Mouse (Mus musculus) CD4-positive helper T cell, adult 2 months (primary cell): ENCODE data around the gene Fgf22.
"Not testable (repeated sequence)": the region's sequence is repeated elsewhere in the genome, so short reads cannot be mapped to it uniquely, and the experiment has no call there.

Source experiments
- DNase-seq: peaks from one replicate; pipeline ENCODE4 v3.0.0-alpha.2; 2012; ENCODE audit warnings: low read depth, missing footprints, low spot score

Gene Fgf22

DNA sequence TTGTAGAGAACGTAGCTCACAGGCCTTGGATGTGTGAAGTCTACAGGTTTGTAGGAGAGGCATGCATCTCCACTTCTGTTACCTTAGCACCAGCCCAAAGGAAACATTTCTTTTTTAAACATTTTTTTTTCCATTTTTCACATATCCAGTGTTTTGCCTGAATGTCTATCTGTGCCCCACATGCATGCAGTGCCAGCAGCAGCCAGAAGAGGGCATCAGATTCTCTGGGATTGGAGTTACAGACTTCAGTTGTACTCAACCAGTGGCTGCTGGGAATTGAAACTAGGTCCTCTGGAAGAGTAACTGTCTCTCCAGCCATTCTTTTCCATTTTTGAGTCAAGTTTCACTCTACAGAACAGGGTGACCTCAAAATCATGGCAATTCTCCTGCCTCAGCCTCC is 22.4 kb upstream of the Fgf22 start:
- no peak for DNase-seq

DNA sequence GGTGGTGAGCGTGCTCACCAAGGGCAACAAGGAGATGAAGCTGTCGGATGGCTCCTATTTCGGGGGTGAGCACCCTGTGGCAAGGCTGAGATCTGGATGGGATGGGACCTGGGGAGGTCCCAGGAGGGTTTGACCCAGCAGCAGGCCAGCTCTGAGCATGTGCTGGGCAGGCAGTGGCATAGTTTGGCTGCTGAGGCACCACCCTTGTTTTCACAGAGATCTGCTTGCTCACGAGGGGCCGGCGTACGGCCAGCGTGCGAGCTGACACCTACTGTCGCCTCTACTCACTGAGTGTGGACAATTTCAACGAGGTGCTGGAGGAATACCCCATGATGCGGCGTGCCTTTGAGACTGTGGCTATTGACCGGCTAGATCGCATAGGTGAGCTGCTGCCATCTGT is 21.0 kb upstream of the Fgf22 start:
- no peak for DNase-seq

DNA sequence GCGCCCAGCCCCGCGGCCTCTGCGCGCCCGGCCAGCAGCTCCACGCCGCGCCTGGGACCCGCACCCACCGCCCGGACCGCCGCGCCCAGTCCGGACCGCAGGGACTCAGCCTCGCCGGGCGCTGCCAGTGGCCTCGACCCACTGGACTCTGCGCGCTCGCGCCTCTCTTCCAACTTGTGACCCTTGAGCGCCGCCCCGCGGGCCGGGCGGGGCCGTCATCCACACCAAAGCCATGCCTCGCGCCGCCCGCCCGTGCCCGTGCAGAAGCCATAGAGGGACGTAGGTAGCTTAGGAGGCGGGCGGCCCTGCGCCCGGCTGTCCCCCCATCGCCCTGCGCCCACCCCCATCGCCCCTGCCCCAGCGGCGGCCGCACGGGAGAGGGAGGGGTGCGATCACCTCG is 19.5 kb upstream of the Fgf22 start:
- DNase-seq = no peak

DNA sequence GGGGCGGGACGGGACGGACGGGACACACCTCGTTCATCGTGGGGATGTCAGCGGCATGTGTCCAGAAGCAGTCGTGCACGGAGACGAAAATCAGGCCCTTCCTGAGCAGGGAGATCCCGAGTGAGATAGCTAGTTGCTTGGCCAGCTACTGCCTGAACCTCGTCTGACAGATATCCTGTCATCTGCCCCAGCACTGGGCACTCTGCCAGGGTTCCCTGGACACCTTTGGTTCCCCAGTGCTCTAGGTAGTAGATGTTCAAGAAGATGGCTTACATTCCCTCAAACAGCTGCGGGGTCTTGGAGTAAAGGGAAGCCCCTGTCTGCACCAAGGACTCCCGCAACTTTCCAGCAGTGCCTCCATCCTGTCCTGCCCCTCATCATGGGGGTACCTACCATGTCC is 18.2 kb upstream of the Fgf22 start:
- no peak for DNase-seq

DNA sequence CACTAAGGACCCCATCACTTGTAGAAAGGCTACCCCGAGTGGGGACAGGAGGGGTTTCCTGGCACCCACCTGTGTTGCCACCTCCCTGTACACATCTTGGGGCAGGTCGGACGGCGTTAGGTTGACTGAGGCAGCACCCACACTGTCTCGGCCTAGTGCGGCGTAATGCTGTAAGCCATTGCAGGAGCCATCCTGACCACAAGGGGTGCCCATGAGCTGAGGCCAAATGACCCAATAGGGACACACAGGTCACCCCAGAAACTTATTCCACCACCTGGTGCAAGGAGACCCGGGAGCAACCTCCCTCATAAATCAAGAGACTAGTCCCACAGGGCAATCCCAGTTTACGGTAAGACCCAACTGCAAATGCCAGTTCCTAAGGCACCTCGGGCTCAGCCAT is 16.6 kb upstream of the Fgf22 start:
- no peak for DNase-seq

DNA sequence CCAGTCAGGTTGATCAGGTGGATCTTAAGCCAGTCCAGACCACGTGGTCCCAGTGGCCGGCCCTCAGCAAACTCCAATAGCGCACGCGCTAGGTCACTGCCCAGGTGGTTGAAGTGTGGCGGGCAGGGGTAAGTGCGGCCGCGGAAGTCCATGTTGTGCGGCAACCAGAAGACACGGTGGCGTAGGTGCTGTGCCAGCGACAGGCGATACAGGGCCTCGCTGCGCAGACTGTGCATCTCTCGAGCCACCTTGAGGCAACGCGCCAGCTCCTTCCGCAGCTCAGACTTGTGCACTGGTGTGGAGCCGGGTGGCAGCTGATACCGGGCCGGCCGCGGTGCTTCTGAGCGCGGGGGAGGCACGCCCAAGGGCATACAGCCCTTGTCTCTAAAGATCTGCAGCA is 15.6 kb upstream of the Fgf22 start:
- no peak for DNase-seq

DNA sequence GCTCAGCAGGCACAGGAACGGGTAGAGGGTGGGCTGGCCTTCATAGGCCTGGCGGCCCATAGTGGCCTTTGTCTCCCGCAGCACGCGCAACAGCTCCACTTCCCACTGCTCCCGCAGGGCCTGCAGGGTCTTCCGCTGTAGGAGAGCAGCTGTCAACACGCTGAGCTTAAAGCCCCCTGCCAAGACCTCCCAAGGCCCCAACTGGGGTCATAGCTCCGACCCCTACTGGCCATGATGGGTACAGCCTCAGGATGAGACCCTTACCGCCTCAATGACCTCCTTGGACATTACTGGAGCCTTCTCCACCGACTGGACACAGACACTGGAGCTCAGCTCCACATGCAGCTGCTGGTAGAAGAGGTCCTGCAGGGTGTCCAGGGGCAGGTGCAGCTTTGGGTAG is 14.0 kb upstream of the Fgf22 start:
- no peak for DNase-seq

DNA sequence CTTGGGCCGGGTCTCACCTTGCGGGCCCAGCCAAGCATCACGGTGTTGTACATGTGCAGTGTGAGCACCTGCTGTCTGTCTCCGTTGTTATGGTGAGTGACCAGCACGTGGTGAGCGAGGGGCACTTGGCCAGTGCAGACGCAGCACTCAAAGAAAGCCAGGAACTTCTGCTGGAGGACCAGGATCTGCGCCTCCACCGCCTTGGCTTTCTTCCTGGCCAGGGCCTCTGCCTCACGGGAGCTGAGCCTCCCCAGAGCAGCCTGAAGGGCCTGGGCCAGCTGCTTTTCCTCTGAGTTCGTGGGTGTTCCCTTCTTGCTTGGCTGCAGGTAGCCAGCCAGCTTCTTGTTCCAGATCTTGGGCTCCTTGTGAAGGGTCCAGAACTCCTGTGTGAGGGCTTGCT is 11.7 kb upstream of the Fgf22 start:
- DNase-seq = no peak

DNA sequence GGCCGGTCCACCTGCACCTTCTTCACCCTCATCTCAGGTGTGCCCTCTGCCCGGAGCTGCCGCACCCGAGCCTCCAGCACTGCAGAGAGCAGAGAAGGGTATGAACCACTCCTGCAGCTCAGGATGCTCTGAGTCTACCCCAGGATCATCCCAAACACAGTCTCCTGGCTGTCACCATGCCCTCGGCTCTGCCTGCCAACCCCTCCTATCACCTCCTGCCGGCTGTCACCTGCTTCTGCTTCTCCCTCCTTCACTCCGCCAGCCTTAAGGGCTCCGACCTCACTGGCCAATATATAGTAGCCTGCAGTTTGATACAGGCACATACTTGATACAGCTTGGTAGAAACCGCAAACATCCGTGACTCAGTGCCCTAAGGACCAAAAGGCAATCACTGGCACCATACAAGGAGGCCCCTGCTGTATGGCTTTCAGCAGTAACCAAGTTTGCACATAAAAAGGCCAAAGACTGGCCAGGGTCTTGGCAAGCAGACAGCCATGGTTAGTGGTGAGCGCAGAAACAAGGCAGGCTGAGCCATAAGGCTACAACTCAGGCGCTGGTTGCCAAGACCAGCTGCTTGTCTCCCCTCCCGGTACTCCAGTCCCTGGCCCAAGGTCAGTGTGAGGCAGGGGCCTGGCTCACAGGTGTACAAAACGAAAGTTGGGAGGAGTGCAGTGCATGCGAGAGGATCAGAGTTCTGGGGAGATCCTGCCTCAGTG is 11.1 kb upstream of the Fgf22 start:
- no peak for DNase-seq

DNA sequence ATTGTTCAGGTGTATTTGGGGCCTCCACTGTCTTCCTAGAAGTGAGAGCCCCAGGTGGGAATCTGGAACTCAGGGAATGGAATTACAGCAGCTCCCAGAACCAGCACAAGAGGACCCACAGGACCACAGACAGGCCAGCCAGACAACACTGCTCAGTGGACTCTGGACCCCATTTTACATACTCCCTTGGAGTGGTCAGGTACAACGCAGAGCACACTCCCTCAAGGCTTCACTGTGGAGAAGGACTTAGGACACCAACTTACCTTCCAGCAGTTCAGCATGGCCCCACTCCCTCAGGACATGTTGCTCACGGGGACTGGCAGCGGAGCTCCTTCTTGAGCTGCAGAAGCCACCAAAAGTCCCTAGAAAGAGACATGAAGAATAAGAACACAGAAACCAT is 9.5 kb upstream of the Fgf22 start:
- no peak for DNase-seq

DNA sequence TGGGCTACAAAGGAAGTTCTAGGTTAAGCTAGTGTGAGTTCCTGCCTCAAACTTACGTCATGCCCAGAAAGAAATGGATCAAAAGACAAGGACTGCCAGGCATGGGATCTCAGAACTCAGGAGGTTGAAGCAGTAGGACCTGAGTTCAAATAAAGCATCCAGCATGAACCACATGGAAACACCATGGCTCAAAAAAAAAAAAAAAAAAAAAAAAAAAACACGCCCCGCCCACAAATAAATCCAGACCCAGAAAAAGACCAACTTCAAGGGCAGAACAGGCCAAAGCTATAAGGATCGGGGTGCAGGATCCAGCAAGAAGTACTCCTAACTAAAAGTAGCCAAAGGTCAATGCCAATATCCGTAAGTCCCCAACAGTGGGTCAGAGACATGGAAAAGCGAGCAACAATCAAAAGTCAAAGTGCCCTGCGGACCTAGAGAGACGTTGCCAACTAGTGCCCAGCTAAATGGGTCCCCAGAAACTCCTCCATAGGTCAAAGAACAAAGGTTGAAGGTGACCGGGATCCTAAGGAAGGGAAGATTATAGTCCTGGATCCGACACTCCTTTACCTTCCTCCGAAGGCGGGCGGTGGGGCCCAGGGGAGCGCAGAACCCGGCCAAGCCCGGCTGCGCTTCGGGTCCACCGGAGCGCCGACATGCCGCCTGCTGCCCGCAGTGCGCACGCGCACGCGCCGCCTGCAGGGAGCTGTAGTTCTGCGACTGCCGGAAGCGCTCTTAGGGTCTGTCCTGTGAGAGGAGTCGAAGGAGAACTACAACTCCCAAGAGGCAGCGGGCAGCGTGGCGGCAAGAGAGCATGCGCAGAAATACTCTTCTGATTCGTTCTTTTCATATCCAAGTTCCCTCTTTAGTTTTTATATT is 8.7 kb upstream of the Fgf22 start, which contains the start of gene Polrmt:
TSS of gene Polrmt (minus strand) at position 684 of the 876 bp plus-strand sequence.
- peak; percentile 98 for DNase-seq

DNA sequence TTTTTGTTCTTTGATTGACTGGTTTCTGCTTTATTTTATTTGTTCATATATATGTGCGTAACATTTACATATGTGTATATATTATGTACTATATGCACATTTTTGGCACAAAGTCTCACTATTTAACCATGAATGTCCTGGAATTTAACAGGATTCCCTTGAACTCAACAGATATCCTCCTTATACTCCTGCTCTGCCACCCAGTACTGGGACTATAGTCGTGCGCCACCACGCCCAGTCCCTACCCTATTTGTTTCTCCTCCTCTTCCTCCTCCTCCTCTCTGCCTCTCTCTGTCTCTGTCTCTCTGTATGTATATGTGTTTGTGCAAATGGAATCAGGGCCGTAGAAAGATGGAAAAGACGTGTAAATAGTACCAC is 8.1 kb upstream of the Fgf22 start:
- DNase-seq = no peak

DNA sequence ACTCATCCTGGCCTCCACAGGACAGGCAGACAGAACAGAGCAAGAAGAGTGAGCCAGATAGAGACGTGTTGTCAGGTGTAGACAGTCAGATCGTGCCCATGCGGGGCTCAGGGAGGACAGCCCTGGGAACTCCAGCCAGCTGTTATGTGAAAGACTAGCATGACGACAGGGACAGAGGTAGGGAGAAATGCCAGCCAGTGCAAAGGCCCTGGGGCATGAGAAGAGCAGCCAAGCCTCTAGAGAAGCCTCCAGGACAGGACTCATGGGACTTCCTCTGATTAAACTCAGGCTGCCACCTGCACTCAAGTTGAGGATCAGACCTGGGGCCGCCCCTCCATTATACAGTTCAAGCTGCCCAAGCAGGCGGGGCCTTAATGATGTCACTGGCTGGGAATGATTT is 6.4 kb upstream of the Fgf22 start:
- no peak for DNase-seq

DNA sequence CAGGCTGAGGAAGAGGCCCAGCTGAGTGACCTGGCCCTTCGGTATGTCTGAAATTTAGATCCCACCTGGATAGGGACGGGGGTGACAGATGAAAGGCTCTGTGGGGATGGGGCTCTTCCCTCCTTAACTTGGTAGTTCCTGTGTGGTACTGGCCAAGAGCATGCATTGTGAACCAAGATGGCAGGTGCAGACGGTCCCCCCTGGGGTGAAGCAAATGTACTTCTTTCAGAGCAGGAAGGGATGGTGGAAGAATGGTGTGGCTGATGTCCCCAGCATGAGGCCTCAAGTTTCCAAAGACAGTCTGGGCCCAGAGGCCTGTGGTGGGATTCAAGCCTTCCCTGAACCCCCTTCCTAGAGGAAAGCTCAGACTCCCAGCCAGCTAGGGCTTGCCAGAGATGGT is 978 bp downstream of the Fgf22 start:
- no peak for DNase-seq

DNA sequence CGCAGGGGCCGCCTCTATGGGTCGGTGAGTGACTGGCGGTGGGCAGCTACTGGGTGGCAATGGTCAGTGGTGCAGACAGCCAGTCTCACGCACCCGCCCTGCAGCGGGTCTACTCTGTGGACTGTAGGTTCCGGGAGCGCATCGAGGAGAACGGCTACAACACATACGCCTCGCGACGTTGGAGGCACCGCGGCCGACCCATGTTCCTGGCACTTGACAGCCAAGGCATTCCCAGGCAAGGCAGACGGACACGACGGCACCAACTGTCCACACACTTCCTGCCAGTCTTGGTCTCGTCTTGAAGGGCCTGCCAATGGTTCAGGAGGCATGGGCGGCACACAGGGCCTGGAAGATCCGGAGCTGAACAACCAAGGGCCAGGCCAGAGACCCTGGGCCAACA is 1.8 kb downstream of the Fgf22 start:
- DNase-seq = no peak

DNA sequence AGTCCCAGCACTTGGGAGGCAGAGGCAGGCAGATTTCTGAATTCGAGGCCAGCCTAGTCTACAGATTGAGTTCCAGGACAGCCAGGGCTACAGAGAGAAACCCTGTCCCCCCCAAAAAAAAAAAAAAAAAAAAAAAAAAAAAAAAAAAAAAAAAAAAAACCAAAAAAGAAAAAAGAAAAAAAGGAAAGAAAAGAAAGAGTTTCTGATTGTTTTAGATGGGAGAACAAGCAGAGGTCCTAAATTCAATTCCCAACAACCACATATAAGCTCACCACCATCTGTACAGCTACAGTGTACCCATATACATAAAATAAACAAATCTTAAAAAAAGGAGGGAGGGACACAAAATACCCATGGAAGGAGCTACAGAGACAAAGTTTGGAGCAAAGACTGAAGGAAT is 4.8 kb downstream of the Fgf22 start:
- DNase-seq = not testable (repeated sequence)

DNA sequence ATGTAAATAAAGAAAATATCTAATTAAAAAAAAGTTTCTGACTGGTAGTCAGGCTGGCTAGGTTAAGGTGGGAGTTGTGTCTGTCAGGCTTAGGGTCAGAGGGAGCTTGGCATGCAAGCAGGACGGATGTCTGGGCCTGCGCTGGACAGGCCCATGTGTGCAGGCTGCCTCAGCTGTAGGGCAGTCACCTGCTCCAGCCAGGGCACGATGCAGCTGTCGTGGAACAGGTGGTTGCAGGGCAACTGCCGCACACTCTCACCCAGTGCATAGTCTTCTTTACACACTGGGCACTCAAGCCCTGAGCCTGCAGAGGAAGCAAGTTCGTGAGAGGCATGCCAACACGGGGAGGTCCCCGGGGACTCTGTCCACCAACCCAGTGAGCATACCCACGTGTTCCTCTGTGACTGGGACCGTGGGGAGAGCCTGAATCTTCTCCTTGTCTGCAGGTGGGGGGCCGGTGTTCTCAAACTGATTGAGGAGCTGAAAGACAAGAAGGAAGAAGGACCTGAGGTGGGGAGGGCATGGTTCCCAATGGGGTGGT is 5.8 kb downstream of the Fgf22 start:
- DNase-seq = no peak

DNA sequence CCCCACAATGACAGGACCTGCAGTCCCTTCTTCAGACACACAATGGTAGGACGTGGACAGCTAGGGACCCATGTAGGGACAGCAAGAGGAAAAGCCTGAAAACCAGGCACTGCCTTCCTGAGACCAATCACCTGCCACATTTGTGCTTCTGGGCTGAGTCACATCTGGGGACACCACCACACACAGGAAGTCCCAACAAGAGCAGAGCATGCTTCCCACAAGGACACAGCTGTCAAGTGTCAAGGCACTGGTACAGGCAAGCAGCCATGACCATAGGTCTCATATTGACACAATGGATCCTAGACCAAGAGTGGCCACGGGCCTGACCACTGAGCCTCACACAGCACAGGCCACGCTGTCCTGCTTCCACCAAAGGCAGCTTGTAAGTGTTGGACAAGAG is 8.0 kb downstream of the Fgf22 start:
- no peak for DNase-seq

DNA sequence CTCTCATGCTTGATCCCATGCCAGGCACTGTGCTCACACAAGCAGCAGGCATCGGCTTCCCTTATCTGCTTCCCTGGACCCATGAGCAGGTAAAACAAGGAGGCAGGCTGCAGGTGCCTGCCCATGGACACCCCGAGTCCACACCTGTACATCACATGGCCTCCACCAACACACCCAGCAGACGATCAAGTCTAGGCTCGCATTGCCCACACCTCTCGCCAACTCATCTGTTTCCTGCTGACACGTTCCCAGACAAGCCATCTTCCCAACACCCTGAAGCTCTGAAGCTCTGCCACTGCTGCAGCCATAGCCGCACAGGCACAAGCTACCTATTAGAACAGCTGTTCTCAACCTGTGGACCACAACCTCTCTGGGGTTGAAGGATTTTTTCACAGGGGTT is 9.4 kb downstream of the Fgf22 start:
- no peak for DNase-seq

DNA sequence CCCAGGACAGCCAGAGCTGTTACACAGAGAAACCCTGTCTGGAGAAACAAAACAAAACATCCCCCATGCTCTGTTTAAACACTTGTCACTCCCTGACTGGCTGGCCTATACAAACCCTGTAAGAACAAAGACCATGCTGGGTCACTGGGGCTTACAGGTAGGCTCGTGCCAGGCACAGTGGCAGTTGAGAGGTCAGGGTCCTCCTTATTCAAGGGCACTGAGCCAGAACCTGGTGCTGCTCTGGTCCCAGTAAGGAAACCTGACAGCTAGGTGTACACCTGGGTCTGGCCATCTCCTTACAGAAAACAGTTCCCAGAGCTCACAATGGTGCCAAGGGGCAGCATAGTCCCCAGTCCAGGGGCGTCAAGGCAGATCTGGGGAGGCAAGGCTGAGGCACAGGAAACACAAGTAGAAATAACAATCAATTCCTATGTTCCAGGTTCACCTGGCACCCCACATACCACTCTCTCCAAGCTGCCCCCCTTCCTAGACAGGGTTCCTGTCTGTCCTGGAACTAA is 10.4 kb downstream of the Fgf22 start:
- DNase-seq = no peak

DNA sequence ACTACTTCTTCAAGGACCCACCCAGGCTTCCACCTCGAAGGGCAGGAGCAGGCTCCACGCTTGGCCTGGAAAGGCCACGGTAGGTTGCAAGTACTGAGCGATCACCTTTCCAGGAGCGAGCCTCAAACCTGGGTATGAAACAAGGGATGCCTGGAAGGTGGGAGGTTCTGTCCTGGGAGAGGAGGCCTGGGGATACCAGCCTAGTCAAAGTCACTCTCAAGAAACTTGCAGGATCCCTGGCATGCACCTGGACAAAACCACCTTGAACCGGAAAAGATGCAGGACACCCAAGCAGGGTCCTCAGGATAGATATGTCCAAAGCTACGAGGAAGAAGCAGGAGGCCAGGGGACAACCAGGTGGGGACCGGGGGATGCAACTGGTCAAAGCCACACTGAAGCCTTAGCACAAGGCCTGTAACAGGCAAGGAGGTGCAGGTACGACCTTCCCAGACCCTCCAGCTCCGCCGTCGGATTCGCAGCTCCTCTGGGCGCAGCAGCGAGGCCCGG is 11.2 kb downstream of the Fgf22 start:
- no peak for DNase-seq

DNA sequence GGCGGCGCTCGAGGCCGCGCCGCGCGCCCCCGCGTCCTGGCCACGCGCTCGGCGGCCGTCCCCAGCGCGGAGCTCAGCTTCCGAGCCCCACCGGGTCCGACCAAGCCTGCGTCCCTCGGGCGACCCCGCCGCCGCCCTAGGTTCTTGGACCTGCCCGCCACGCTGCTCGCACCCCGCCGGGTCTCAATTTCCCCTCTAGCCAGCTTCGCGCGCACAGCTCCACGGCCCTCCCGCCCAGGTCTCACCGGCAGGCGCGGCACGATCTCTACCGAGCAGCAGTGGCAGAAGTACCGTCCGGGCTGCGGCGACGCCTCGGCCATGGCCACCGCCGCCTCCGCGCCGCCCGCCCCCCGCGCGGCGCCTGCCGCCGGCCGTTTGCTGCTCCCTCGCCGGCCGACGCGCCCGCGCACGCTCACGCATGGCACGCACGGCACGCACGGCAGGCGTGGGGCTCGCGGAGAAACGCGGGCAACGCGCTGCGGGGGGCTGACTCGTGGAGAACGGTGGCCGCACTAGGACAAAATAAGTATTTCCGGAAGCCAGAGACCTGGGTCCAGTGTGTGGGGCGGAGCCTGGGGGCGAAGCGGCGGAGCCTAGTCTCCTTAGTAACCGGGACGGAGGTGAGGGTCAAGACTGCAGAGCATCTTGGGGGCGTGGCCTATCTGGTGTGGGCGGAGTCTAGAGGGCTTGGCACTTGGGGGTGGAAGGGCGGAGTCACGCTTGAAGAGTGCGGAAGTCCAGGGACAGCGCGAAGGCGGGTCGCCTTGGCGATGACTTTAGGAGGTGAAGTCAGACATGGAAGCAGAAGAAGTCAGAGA is 11.8 kb downstream of the Fgf22 start, which contains the start of gene Rnf126:
TSS of gene Rnf126 (minus strand) at position 445 of the 818 bp plus-strand sequence.
- DNase-seq = peak; percentile 98
